Mouse (Mus musculus) heart, embryonic 11.5 days (tissue): Measurements from ENCODE around the gene Bcat1. TPM values are rescaled to one million over a fixed set of nuclear protein-coding genes. Genes with fewer than 3 reads are reported as not detected.

Source experiments
- ATAC-seq: fragments of 200-750 bp; cut with Nextera tagmentation; replicated peaks from 2 replicates; pipeline ENCODE4 v1.8.0; 2017; ENCODE audit warnings: moderate library complexity; ENCODE audit not compliant: insufficient number of reproducible peaks, low FRiP score, low TSS enrichment
- H3K27ac ChIP-seq: fragments of 300-500 bp; sonication (generic); 2 replicates; pipeline ENCODE4 v1.5.1; 2014; ENCODE audit warnings: mild to moderate bottlenecking, low read depth, low read length
- H3K27me3 ChIP-seq: fragments of 300-500 bp; sonication (generic); 2 replicates; pipeline ENCODE4 v1.6.1; 2014; ENCODE audit warnings: mild to moderate bottlenecking, low read length, mixed read lengths; ENCODE audit not compliant: control insufficient read depth, insufficient read depth
- H3K36me3 ChIP-seq: fragments of 300-500 bp; sonication (generic); 2 replicates; pipeline ENCODE4 v1.6.1; 2014; ENCODE audit warnings: mild to moderate bottlenecking, low read length, moderate library complexity, mixed read lengths; ENCODE audit not compliant: control insufficient read depth, insufficient read depth
- H3K4me1 ChIP-seq: fragments of 300-500 bp; sonication (generic); 2 replicates; pipeline ENCODE4 v1.6.1; 2014; ENCODE audit warnings: low read length; ENCODE audit not compliant: control insufficient read depth, insufficient read depth
- H3K4me2 ChIP-seq: fragments of 300-500 bp; sonication (generic); 2 replicates; pipeline ENCODE4 v1.6.1; 2014; ENCODE audit warnings: mild to moderate bottlenecking, moderate library complexity
- H3K4me3 ChIP-seq: fragments of 300-500 bp; sonication (generic); 2 replicates; pipeline ENCODE4 v1.5.1; 2014; ENCODE audit warnings: low read depth, low read length
- H3K9ac ChIP-seq: fragments of 300-500 bp; sonication (generic); 2 replicates; pipeline ENCODE4 v1.6.1; 2014; ENCODE audit warnings: mild to moderate bottlenecking, low read depth, low read length, moderate library complexity
- H3K9me3 ChIP-seq: fragments of 300-500 bp; sonication (generic); replicated peaks from 2 replicates; pipeline ENCODE4 v1.6.1; 2016; ENCODE audit warnings: low read length; ENCODE audit not compliant: control insufficient read depth
- WGBS: fragments of 180-500 bp; shearing (Covaris S2); extraction: QIAGEN DNeasy Blood & Tissue Kit; methylation state at CpG from one replicate; pipeline ENCODE4 v1.1.7; 2014; ENCODE audit not compliant: insufficient replicate concordance; 5-methylcytosine and 5-hydroxymethylcytosine counted together
- polyA plus RNA-seq: library from polyadenylated mRNA; unstranded; fragments of >200 nt; fragmentation: Nextera tagmentation; extraction: Ambion mirVana; gene quantifications from 2 replicates; pipeline ENCODE4 v1.2.1, GENCODE M21; 2014

The Bcat1 gene
- polyA plus RNA-seq, 1 experiment from 2014 or later = 24.1 TPM

- WGBS = 78% methylated on average over 6 of the region's 6 CpGs
- Histone ChIP-seq H3K9me3 (no peaks in the 10 kb centered on the region), H3K27ac (no peak overlapping the region), H3K9ac (no peak overlapping the region), H3K4me3 (no peak overlapping the region), H3K4me2 (no peak overlapping the region), H3K27me3 (no peaks in the 10 kb centered on the region), H3K4me1 (0 out of 2 replicates have a peak, but pooled peaks cover 5% of the 10 kb centered on the region), H3K36me3 (no peaks in the 10 kb centered on the region)
- no peak for ATAC-seq
These were observed 20.6 kb downstream of the Bcat1 start for GRCm38 (mm10) chr6:145055277-145055858.

DNA sequence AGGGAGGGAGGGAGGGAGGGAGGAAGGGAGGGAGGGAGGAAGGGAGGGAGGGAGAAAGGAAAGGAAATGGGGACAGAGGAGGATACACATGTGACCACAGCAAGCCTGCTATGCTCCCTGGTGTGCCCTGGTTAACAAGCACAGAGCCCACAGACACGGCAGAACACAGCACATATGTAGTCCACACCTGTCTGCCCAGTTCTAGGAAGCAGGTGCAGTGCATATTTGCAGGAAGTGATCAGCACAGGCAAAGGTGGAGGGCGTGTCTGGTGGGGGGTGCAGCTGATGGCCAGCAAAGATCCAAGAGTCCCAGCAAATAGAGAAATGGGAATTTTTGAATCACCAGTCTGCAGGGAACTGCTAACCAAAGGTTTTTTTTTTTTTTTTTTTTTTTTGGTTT, 23.3 kb downstream of the Bcat1 start:
- no peak for ATAC-seq
- H3K9ac ChIP-seq = no peak overlapping the region
- no peaks in the 10 kb centered on the region for H3K36me3 ChIP-seq
- H3K4me1 ChIP-seq = peaks cover 8% of the 10 kb centered on the region; the same call in 1 of the 2 replicates
- H3K27me3 ChIP-seq = peaks cover 4% of the 10 kb centered on the region; the same call in 1 of the 2 replicates
- no peak overlapping the region for H3K4me2 ChIP-seq
- H3K27ac ChIP-seq = no peak overlapping the region
- no peak overlapping the region for H3K4me3 ChIP-seq
- H3K9me3 ChIP-seq = no peaks in the 10 kb centered on the region
- 82% methylated on average over 2 of the region's 2 CpGs for WGBS

DNA sequence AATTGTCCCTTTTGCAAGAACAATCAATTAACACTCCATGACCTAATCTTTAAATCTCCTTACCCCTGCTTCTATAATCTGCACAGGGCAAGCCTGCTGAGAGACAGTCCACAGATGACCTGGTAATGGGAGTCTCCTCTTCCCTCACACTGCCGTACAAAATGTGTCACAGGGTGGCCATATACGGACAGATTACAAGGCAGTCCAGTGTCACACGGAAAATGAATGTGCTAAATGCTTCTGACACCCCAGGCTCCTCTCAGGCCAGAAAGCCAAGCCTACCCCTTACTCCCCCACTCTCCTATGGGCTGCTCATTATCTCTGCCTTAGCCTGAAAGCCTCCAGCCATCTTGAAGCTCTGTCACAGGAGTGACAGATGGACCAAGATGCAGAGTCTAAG, 25.1 kb downstream of the Bcat1 start:
- WGBS = 17% methylated on average over 3 of the region's 3 CpGs
- Histone ChIP-seq H3K27ac (no peak overlapping the region), H3K4me3 (no peak overlapping the region), H3K4me1 (peaks cover 12% of the 10 kb centered on the region; the same call in 1 of the 2 replicates), H3K36me3 (no peaks in the 10 kb centered on the region), H3K9me3 (no peaks in the 10 kb centered on the region), H3K27me3 (peaks cover 4% of the 10 kb centered on the region; the same call in 1 of the 2 replicates), H3K4me2 (no peak overlapping the region), H3K9ac (no peak overlapping the region)
- 0 out of 2 replicates have a peak, but pooled peaks have one; percentile 29 for ATAC-seq

DNA sequence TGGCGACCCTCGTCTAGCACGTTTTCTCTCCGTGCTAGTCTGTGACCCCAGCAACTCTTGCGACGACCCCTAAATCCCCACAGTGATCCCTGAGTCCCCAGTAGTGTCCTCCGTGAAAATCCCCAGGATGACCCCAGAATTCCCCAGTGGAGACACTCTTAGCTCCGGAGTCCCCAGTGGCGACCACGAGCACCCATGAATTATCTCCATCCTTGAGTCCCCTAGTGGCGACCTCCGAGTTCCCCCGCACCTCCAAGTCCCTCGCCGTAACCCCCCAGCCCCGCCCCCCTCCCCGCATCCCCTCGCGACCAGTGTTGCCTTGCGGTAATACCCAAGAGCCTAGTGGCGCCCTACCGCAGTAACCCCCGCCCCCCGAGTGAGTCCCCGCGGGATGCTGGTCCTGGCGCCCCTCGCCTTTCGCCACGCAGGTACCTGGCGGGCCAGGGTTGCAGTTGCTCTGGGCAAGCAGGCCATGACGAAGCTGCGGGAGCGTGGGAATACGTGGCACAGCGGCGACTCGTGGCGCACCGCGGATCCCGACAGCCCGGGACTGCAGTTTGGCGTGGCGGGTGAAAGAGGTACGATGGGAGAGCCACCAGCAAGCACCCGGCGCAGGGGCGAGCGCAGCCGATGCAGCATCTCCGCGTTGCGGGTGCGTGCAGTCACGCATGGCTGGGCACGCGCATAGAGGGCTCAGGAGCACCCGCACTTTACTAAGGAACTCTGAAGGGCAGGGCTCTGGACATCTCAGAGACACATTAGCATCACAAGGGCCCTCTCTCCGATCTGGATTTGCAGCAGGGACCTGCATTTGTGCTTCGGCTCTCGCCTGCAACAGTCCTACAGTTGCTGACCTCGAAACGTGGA, 27.6 kb downstream of the Bcat1 start:
- 1% methylated on average over 63 of the region's 64 CpGs for WGBS
- Histone ChIP-seq H3K4me3 (peak overlapping the region; percentile 51), H3K27me3 (peaks cover 4% of the 10 kb centered on the region; the same call in 1 of the 2 replicates), H3K9me3 (no peaks in the 10 kb centered on the region), H3K4me1 (peaks cover 12% of the 10 kb centered on the region; the same call in 1 of the 2 replicates), H3K9ac (peak overlapping the region; percentile 72), H3K36me3 (no peaks in the 10 kb centered on the region), H3K27ac (no peak overlapping the region), H3K4me2 (peak overlapping the region; percentile 93)
- no peak for ATAC-seq

DNA sequence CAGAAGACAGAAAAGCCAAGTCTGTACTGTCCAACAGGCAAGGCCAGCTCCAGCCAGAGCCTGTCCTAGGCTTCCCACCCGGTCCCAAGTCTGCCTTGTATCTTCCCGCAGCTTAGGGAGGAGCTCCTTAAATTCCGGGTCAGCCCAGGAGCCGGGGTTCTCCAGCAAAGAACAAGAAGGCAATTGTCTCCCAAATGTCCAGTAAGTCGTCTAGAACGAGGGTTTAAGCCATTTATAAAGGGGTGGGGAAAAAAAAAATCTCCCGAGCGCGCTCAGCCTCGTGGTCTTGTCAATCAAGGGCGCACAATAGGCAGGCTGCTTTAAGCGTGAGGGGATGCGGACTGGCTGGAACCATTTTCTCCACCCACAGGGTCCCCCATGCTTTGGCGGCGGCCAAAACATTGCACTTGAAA, 28.5 kb downstream of the Bcat1 start:
- peak overlapping the region; percentile 51 for H3K4me3 ChIP-seq
- H3K9ac ChIP-seq = peak overlapping the region; percentile 72
- no peaks in the 10 kb centered on the region for H3K36me3 ChIP-seq
- no peak for ATAC-seq
- peaks cover 4% of the 10 kb centered on the region; the same call in 1 of the 2 replicates for H3K27me3 ChIP-seq
- peaks cover 12% of the 10 kb centered on the region; the same call in 1 of the 2 replicates for H3K4me1 ChIP-seq
- H3K27ac ChIP-seq = no peak overlapping the region
- 2% methylated on average over 15 of the region's 15 CpGs for WGBS
- peak overlapping the region; percentile 93 for H3K4me2 ChIP-seq
- no peaks in the 10 kb centered on the region for H3K9me3 ChIP-seq

GRCm38 (mm10) chr6:145046266-145046890, 29.6 kb downstream of the Bcat1 start:
- Histone ChIP-seq H3K4me3 (no peak overlapping the region), H3K27me3 (peaks cover 4% of the 10 kb centered on the region; the same call in 1 of the 2 replicates), H3K9me3 (no peaks in the 10 kb centered on the region), H3K36me3 (no peaks in the 10 kb centered on the region), H3K9ac (no peak overlapping the region), H3K4me1 (peaks cover 9% of the 10 kb centered on the region; the same call in 1 of the 2 replicates), H3K4me2 (peak overlapping the region; percentile 93), H3K27ac (no peak overlapping the region)
- 70% methylated on average over 13 of the region's 13 CpGs for WGBS
- no peak for ATAC-seq

GRCm38 (mm10) chr6:145044916-145045574, 30.9 kb downstream of the Bcat1 start:
- WGBS = 83% methylated on average over 20 of the region's 20 CpGs
- peaks cover 4% of the 10 kb centered on the region; the same call in 1 of the 2 replicates for H3K27me3 ChIP-seq

GRCm38 (mm10) chr6:145040732-145041131, 35.3 kb downstream of the Bcat1 start:
- Histone ChIP-seq H3K27ac (no peak overlapping the region), H3K4me1 (no peaks in the 10 kb centered on the region), H3K4me3 (no peak overlapping the region), H3K4me2 (no peak overlapping the region), H3K27me3 (no peaks in the 10 kb centered on the region; the same call in 1 of the 2 replicates), H3K9me3 (no peaks in the 10 kb centered on the region), H3K36me3 (no peaks in the 10 kb centered on the region), H3K9ac (no peak overlapping the region)
- no peak for ATAC-seq
- 42% methylated on average over 7 of the region's 7 CpGs for WGBS

More at GRCm38 (mm10) chr6:145044916-145045574, 30.9 kb downstream of the Bcat1 start:
- Histone ChIP-seq H3K4me1 (peaks cover 7% of the 10 kb centered on the region; the same call in 1 of the 2 replicates), H3K9me3 (no peaks in the 10 kb centered on the region), H3K36me3 (no peaks in the 10 kb centered on the region), H3K4me3 (no peak overlapping the region), H3K9ac (no peak overlapping the region), H3K27ac (no peak overlapping the region), H3K4me2 (no peak overlapping the region)
- ATAC-seq = no peak
